Mouse (Mus musculus) limb, embryonic 10.5 days (tissue): ENCODE measurements around the gene Ltbp2. TPM values are rescaled to one million over a fixed set of nuclear protein-coding genes. Genes with fewer than 3 reads are reported as not detected.

Experiments
- DNase-seq: peaks from one replicate; pipeline ENCODE4 v3.0.0-alpha.2; 2017; ENCODE audit warnings: low spot score
- H3K27ac ChIP-seq: fragments of 300-500 bp; sonication (generic); 2 replicates; pipeline ENCODE4 v1.5.1; 2016; ENCODE audit warnings: mild to moderate bottlenecking
- H3K27me3 ChIP-seq: fragments of 300-500 bp; sonication (generic); 2 replicates; pipeline ENCODE4 v1.6.1; 2016; ENCODE audit warnings: low read depth, mild to moderate bottlenecking; ENCODE audit not compliant: poor library complexity, severe bottlenecking
- H3K36me3 ChIP-seq: fragments of 300-500 bp; sonication (generic); 2 replicates; pipeline ENCODE4 v1.6.1; 2016; ENCODE audit warnings: mild to moderate bottlenecking, moderate library complexity
- H3K4me1 ChIP-seq: fragments of 300-500 bp; sonication (generic); 2 replicates; pipeline ENCODE4 v1.6.1; 2016
- H3K4me3 ChIP-seq: fragments of 300-500 bp; sonication (generic); 2 replicates; pipeline ENCODE4 v1.5.1; 2016; ENCODE audit warnings: mild to moderate bottlenecking, moderate library complexity
- H3K9me3 ChIP-seq: fragments of 300-500 bp; sonication (generic); replicated peaks from 2 replicates; pipeline ENCODE4 v1.6.1; 2016; ENCODE audit warnings: mild to moderate bottlenecking
- WGBS: fragments of 180-500 bp; shearing (Covaris S2); methylation state at CpG from one replicate; pipeline ENCODE4 v1.1.7; 2016; 5-methylcytosine and 5-hydroxymethylcytosine counted together
- polyA plus RNA-seq: library from polyadenylated mRNA; unstranded; fragments of >200 nt; fragmentation: Nextera tagmentation; extraction: Ambion mirVana; gene quantifications from 2 replicates; pipeline ENCODE4 v1.2.1, GENCODE M21; 2016

The Ltbp2 gene
- polyA plus RNA-seq, 1 experiment from 2014 or later: 0.03 TPM

GRCm38 (mm10) chr12:84865431-84865830, 10.9 kb downstream of the Ltbp2 start:
- no peak overlapping the region for H3K4me3 ChIP-seq
- no peaks in the 10 kb centered on the region for H3K36me3 ChIP-seq
- no peaks in the 10 kb centered on the region for H3K9me3 ChIP-seq
- H3K4me1 ChIP-seq: peaks cover 39% of the 10 kb centered on the region
- peak; percentile 64 for DNase-seq
- 45% methylated on average over 9 of the region's 9 CpGs for WGBS
- H3K27me3 ChIP-seq: 0 out of 2 replicates have a peak, but pooled peaks cover 4% of the 10 kb centered on the region
- peak overlapping the region; percentile 37 for H3K27ac ChIP-seq

GRCm38 (mm10) chr12:84864801-84865200, 11.5 kb downstream of the Ltbp2 start:
- no peaks in the 10 kb centered on the region for H3K27me3 ChIP-seq
- H3K9me3 ChIP-seq: no peaks in the 10 kb centered on the region
- H3K27ac ChIP-seq: peak overlapping the region; percentile 37
- WGBS: 84% methylated on average over 7 of the region's 7 CpGs
- peaks cover 39% of the 10 kb centered on the region for H3K4me1 ChIP-seq
- no peak overlapping the region for H3K4me3 ChIP-seq
- no peak for DNase-seq
- no peaks in the 10 kb centered on the region for H3K36me3 ChIP-seq

- 88% methylated on average over 5 of the region's 5 CpGs for WGBS
- Histone ChIP-seq H3K27ac (no peak overlapping the region), H3K4me3 (no peak overlapping the region), H3K9me3 (no peaks in the 10 kb centered on the region), H3K4me1 (peaks cover 46% of the 10 kb centered on the region), H3K27me3 (no peaks in the 10 kb centered on the region), H3K36me3 (no peaks in the 10 kb centered on the region)
- DNase-seq: no peak
Measured at GRCm38 (mm10) chr12:84863196-84863595, 13.1 kb downstream of the Ltbp2 start.

- H3K27ac ChIP-seq: peak overlapping the region; percentile 47
Measured at GRCm38 (mm10) chr12:84862136-84862910, 14.0 kb downstream of the Ltbp2 start.

GRCm38 (mm10) chr12:84858149-84859113, 17.9 kb downstream of the Ltbp2 start:
- Histone ChIP-seq H3K9me3 (no peaks in the 10 kb centered on the region), H3K36me3 (no peaks in the 10 kb centered on the region), H3K27ac (no peak overlapping the region; the same call in 1 of the 2 replicates), H3K4me1 (peaks cover 29% of the 10 kb centered on the region), H3K27me3 (no peaks in the 10 kb centered on the region), H3K4me3 (no peak overlapping the region)
- 32% methylated on average over 17 of the region's 17 CpGs for WGBS
- no peak for DNase-seq

More at GRCm38 (mm10) chr12:84862136-84862910, 14.0 kb downstream of the Ltbp2 start:
- WGBS: 72% methylated on average over 14 of the region's 14 CpGs
- Histone ChIP-seq H3K27me3 (no peaks in the 10 kb centered on the region), H3K4me3 (no peak overlapping the region), H3K9me3 (no peaks in the 10 kb centered on the region), H3K4me1 (peaks cover 51% of the 10 kb centered on the region), H3K36me3 (no peaks in the 10 kb centered on the region)
- DNase-seq: no peak

GRCm38 (mm10) chr12:84857706-84858105, 18.6 kb downstream of the Ltbp2 start:
- no peaks in the 10 kb centered on the region for H3K36me3 ChIP-seq
- WGBS: 73% methylated on average over 4 of the region's 4 CpGs
- H3K27ac ChIP-seq: no peak overlapping the region
- no peak overlapping the region for H3K4me3 ChIP-seq
- peaks cover 30% of the 10 kb centered on the region for H3K4me1 ChIP-seq
- DNase-seq: no peak
- no peaks in the 10 kb centered on the region for H3K9me3 ChIP-seq
- no peaks in the 10 kb centered on the region for H3K27me3 ChIP-seq

- Histone ChIP-seq H3K4me3 (no peak overlapping the region), H3K4me1 (peaks cover 30% of the 10 kb centered on the region), H3K27ac (no peak overlapping the region), H3K27me3 (no peaks in the 10 kb centered on the region), H3K36me3 (no peaks in the 10 kb centered on the region), H3K9me3 (no peaks in the 10 kb centered on the region)
- 86% methylated on average over 8 of the region's 8 CpGs for WGBS
- no peak for DNase-seq
Measured at GRCm38 (mm10) chr12:84856532-84856931, 19.8 kb downstream of the Ltbp2 start.

GRCm38 (mm10) chr12:84855084-84855625, 21.2 kb downstream of the Ltbp2 start:
- WGBS: 89% methylated on average over 4 of the region's 4 CpGs
- Histone ChIP-seq H3K4me1 (peaks cover 35% of the 10 kb centered on the region), H3K27ac (no peak overlapping the region)

GRCm38 (mm10) chr12:84854392-84855033, 21.8 kb downstream of the Ltbp2 start:
- WGBS: 93% methylated on average over 4 of the region's 4 CpGs
- peaks cover 35% of the 10 kb centered on the region for H3K4me1 ChIP-seq
- no peaks in the 10 kb centered on the region for H3K36me3 ChIP-seq
- H3K27me3 ChIP-seq: peaks cover 17% of the 10 kb centered on the region; the same call in 1 of the 2 replicates
- H3K27ac ChIP-seq: no peak overlapping the region
- DNase-seq: no peak
- H3K9me3 ChIP-seq: no peaks in the 10 kb centered on the region
- H3K4me3 ChIP-seq: no peak overlapping the region

More at GRCm38 (mm10) chr12:84855084-84855625, 21.2 kb downstream of the Ltbp2 start:
- H3K9me3 ChIP-seq: no peaks in the 10 kb centered on the region
- no peak overlapping the region for H3K4me3 ChIP-seq
- no peaks in the 10 kb centered on the region for H3K36me3 ChIP-seq
- peaks cover 11% of the 10 kb centered on the region; the same call in 1 of the 2 replicates for H3K27me3 ChIP-seq
- DNase-seq: no peak

- Histone ChIP-seq H3K27me3 (peaks cover 27% of the 10 kb centered on the region; the same call in 1 of the 2 replicates), H3K27ac (peak overlapping the region; percentile 54), H3K4me3 (no peak overlapping the region), H3K4me1 (peaks cover 51% of the 10 kb centered on the region), H3K9me3 (no peaks in the 10 kb centered on the region), H3K36me3 (no peaks in the 10 kb centered on the region)
- DNase-seq: no peak
- 60% methylated on average over 11 of the region's 11 CpGs for WGBS
Measured at GRCm38 (mm10) chr12:84851403-84852040, 24.8 kb downstream of the Ltbp2 start.

- H3K36me3 ChIP-seq: no peaks in the 10 kb centered on the region
- H3K4me1 ChIP-seq: peaks cover 82% of the 10 kb centered on the region
- H3K27me3 ChIP-seq: peaks cover 56% of the 10 kb centered on the region
- peak overlapping the region; percentile 29 for H3K4me3 ChIP-seq
- peak overlapping the region; percentile 88 for H3K27ac ChIP-seq
- peak; percentile 50 for DNase-seq
- H3K9me3 ChIP-seq: no peaks in the 10 kb centered on the region
- WGBS: 44% methylated on average over 6 of the region's 6 CpGs
Measured at GRCm38 (mm10) chr12:84847882-84848281, 28.4 kb downstream of the Ltbp2 start.

GRCm38 (mm10) chr12:84847480-84847879, 28.9 kb downstream of the Ltbp2 start:
- peak; percentile 66 for DNase-seq

More at GRCm38 (mm10) chr12:84847480-84847879, 28.9 kb downstream of the Ltbp2 start:
- Histone ChIP-seq H3K9me3 (no peaks in the 10 kb centered on the region), H3K27ac (peak overlapping the region; percentile 88), H3K4me3 (peak overlapping the region; percentile 29), H3K27me3 (peaks cover 56% of the 10 kb centered on the region), H3K36me3 (no peaks in the 10 kb centered on the region), H3K4me1 (peaks cover 83% of the 10 kb centered on the region)
- WGBS: 10% methylated on average over 7 of the region's 7 CpGs
